Mouse (Mus musculus) liver, postnatal 0 days (tissue): ENCODE data around the gene Fcrlb. TPM values are rescaled to one million over a fixed set of nuclear protein-coding genes. Genes with fewer than 3 reads are reported as not detected.

Experiments
- ATAC-seq: fragments of 200-750 bp; cut with Nextera tagmentation; 2 replicates; pipeline ENCODE4 v1.8.0; 2017; ENCODE audit warnings: mild to moderate bottlenecking, moderate library complexity
- DNase-seq: peaks from one replicate; pipeline ENCODE4 v3.0.0-alpha.2; 2016
- H3K27ac ChIP-seq: fragments of 300-500 bp; sonication (generic); 2 replicates; pipeline ENCODE4 v1.5.1; 2014; ENCODE audit warnings: antibody characterized with exemption, moderate library complexity, mild to moderate bottlenecking, low read depth
- H3K27me3 ChIP-seq: fragments of 300-500 bp; sonication (generic); 2 replicates; pipeline ENCODE4 v1.6.1; 2014; ENCODE audit warnings: low read length, control low read depth, mixed read lengths; ENCODE audit not compliant: insufficient read depth
- H3K36me3 ChIP-seq: fragments of 300-500 bp; sonication (generic); replicated peaks from 2 replicates; pipeline ENCODE4 v1.6.1; 2014; ENCODE audit warnings: mild to moderate bottlenecking, control low read depth, low read length, moderate library complexity, mixed read lengths; ENCODE audit not compliant: insufficient read depth
- H3K4me1 ChIP-seq: fragments of 300-500 bp; sonication (generic); 2 replicates; pipeline ENCODE4 v1.6.1; 2014; ENCODE audit warnings: antibody characterized with exemption, mild to moderate bottlenecking, control low read depth; ENCODE audit not compliant: insufficient read depth
- H3K4me2 ChIP-seq: fragments of 300-500 bp; sonication (generic); 2 replicates; pipeline ENCODE4 v1.6.1; 2014; ENCODE audit warnings: low read depth, mild to moderate bottlenecking, low read length, moderate library complexity, mixed read lengths
- H3K4me3 ChIP-seq: fragments of 300-500 bp; sonication (generic); 2 replicates; pipeline ENCODE4 v1.5.1; 2014; ENCODE audit warnings: low read depth, low read length
- H3K9ac ChIP-seq: fragments of 300-500 bp; sonication (generic); replicated peaks from 2 replicates; pipeline ENCODE4 v1.6.1; 2014; ENCODE audit warnings: mild to moderate bottlenecking, moderate library complexity
- H3K9me3 ChIP-seq: fragments of 300-500 bp; sonication (generic); 2 replicates; pipeline ENCODE4 v1.6.1; 2016; ENCODE audit warnings: mild to moderate bottlenecking, control low read depth, low read length, mixed read lengths
- CTCF ChIP-seq: sonication (generic); IDR thresholded peaks from 2 replicates; pipeline ENCODE4 v1.5.1; 2016; ENCODE audit warnings: antibody characterized with exemption, low read depth
- EP300 ChIP-seq: IDR thresholded peaks from 2 replicates; pipeline ENCODE4 v1.6.1; 2016; ENCODE audit warnings: antibody characterized with exemption, low read depth, mild to moderate bottlenecking
- WGBS: fragments of 180-500 bp; shearing (Covaris S2); extraction: QIAGEN DNeasy Blood & Tissue Kit; methylation state at CpG from one replicate; pipeline ENCODE4 v1.1.7; 2014; ENCODE audit not compliant: insufficient replicate concordance; 5-methylcytosine and 5-hydroxymethylcytosine counted together
- polyA plus RNA-seq: library from polyadenylated mRNA; unstranded; fragments of >200 nt; fragmentation: Nextera tagmentation; extraction: Ambion mirVana; gene quantifications from 2 replicates; pipeline ENCODE4 v1.2.1, GENCODE M21; 2015

Fcrlb gene
- polyA plus RNA-seq, 1 experiment from 2014 or later: 0.41 TPM

GRCm38 (mm10) chr1:170884390-170884789 is 28.4 kb downstream of the Fcrlb start:
- Histone ChIP-seq H3K4me1 (peaks cover 6% of the 10 kb centered on the region), H3K9me3 (no peaks in the 10 kb centered on the region), H3K4me2 (peak overlapping the region; percentile 84), H3K36me3 (peaks cover 10% of the 10 kb centered on the region), H3K4me3 (peak overlapping the region; percentile 93), H3K9ac (peak overlapping the region; percentile 88), H3K27me3 (no peaks in the 10 kb centered on the region), H3K27ac (peak overlapping the region; percentile 90)
- DNase-seq: no peak
- 19% methylated on average over 8 of the region's 8 CpGs for WGBS
- TF ChIP-seq EP300: no peak
- TF ChIP-seq CTCF: no peak
- no peak for ATAC-seq

DNA sequence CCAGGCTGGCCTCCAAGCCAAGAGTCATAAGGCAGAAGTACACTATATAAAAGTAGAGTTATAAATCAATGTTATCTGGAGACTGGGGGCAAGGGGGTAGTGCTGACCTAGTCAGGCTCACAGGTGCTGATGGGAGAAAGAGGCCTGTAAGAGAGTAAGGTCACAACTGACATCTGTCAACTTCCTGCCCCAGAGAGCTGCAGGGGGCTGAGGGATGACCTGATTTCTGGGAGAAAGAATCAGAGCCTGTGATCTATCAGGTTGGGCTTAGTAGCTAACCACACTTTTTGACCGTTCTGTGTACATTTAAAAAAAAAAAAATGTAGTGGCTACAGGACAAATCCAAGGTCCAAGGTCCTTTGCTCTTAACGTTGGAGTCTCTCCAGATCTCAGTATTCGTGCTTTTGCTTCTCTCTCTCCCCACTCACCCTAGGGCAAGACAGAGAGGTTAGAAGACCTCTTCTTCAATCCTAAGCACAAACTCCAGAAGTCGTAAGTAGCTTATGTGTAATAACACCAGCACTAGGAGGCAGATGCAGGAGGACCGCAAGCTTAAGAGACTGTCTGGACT is 29.7 kb downstream of the Fcrlb start:
- Histone ChIP-seq H3K9me3 (no peaks in the 10 kb centered on the region), H3K4me1 (peaks cover 6% of the 10 kb centered on the region), H3K4me2 (peak overlapping the region; percentile 84), H3K27ac (peak overlapping the region; percentile 90), H3K27me3 (no peaks in the 10 kb centered on the region), H3K9ac (0 out of 2 replicates have a peak overlapping the region, but pooled peaks have one; percentile 41), H3K36me3 (peaks cover 15% of the 10 kb centered on the region), H3K4me3 (peak overlapping the region; percentile 93; the same call in 1 of the 2 replicates)
- no peak for TF ChIP-seq EP300
- no peak for TF ChIP-seq CTCF
- ATAC-seq: peak; percentile 49
- DNase-seq: no peak
- whole genome bisulfite sequencing: 58% methylated on average over 5 of the region's 5 CpGs

DNA sequence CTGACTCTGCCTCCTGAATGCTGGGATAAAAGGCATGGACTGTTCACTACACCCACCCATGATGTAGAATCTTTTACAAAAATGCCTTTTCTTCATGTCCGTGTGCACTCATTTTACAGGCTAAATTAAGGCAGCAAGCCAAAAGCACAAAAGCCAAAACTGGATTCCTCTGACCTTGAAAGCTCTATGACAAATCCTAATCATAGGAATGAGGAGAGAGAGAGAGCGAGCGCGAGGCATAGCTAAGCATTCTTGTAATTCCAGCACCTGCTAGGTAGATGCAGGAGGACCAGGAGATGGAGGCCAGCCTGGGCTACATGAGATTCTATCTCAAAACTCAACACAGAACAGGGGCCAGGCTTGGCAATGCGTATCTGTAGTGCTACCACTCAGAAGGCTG is 35.8 kb downstream of the Fcrlb start:
- 89% methylated on average over 5 of the region's 5 CpGs for WGBS
- no peak for ATAC-seq
- Histone ChIP-seq H3K4me3 (no peak overlapping the region), H3K27me3 (no peaks in the 10 kb centered on the region), H3K4me1 (no peaks in the 10 kb centered on the region), H3K9me3 (no peaks in the 10 kb centered on the region), H3K9ac (no peak overlapping the region), H3K27ac (no peak overlapping the region), H3K4me2 (no peak overlapping the region), H3K36me3 (peaks cover 26% of the 10 kb centered on the region)
- TF ChIP-seq EP300 (no peak), CTCF (no peak)
- DNase-seq: no peak

DNA sequence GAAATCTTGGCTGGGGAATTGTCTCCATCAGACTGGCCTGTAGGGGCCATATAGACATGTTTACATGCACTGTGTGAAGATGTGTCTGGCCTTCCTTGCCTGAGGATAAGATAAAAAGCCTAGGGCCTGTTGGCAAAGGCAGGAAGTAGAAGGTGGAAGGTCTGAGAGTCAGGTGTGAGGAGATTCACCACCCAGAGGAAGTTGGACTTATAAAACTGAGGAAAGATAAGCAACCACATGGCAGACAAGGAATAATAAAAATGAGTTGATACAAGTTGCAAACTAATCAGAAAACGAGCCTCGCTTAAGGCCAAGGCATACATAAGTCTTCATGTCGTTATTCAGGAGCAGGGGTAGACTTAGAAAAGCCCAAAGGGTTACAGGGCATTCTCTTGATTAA is 37.1 kb downstream of the Fcrlb start:
- ATAC-seq: no peak
- no peaks in the 10 kb centered on the region for H3K9me3 ChIP-seq
- H3K4me2 ChIP-seq: no peak overlapping the region
- H3K27me3 ChIP-seq: no peaks in the 10 kb centered on the region
- H3K9ac ChIP-seq: no peak overlapping the region
- peaks cover 25% of the 10 kb centered on the region for H3K36me3 ChIP-seq
- DNase-seq: no peak
- TF ChIP-seq CTCF (no peak), EP300 (no peak)
- H3K4me1 ChIP-seq: no peaks in the 10 kb centered on the region
- WGBS: 64% methylated on average over 3 of the region's 3 CpGs
- no peak overlapping the region for H3K4me3 ChIP-seq
- H3K27ac ChIP-seq: no peak overlapping the region

DNA sequence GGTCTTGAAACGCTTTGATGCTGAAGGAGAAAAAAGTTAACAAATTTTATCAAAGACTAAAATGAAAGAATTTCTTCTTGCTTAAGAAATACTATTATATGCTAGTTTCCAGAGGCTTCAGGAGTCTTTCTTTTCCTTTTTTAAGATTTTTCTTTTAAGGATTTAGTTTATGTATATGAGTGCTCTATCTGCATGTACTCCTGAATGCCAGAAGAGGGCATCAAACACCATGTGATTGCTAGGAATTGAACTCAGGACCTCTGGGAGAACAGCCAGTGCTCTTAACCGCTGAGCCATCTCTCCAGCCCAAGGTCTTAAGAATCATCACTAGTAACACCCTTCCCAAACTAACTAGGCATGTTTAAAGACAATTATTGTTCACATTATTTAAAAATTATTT is 40.8 kb downstream of the Fcrlb start:
- no peak for ATAC-seq

GRCm38 (mm10) chr1:170871402-170871801 is 41.3 kb downstream of the Fcrlb start:
- 84% methylated on average over 6 of the region's 6 CpGs for WGBS

More for the DNA sequence above, 40.8 kb downstream of the Fcrlb start:
- H3K27me3 ChIP-seq: no peaks in the 10 kb centered on the region
- H3K9ac ChIP-seq: no peak overlapping the region
- H3K27ac ChIP-seq: no peak overlapping the region
- peaks cover 5% of the 10 kb centered on the region for H3K36me3 ChIP-seq
- no peaks in the 10 kb centered on the region for H3K4me1 ChIP-seq
- H3K4me2 ChIP-seq: no peak overlapping the region
- no peak overlapping the region for H3K4me3 ChIP-seq
- H3K9me3 ChIP-seq: no peaks in the 10 kb centered on the region
- no peak for DNase-seq
- TF ChIP-seq EP300: no peak
- TF ChIP-seq CTCF: peak; percentile 31
- 89% methylated on average over 2 of the region's 2 CpGs for WGBS

More at GRCm38 (mm10) chr1:170871402-170871801, 41.3 kb downstream of the Fcrlb start:
- ATAC-seq: no peak
- H3K27me3 ChIP-seq: no peaks in the 10 kb centered on the region
- no peak for TF ChIP-seq CTCF
- TF ChIP-seq EP300: no peak
- no peak for DNase-seq
- H3K9ac ChIP-seq: no peak overlapping the region
- peaks cover 4% of the 10 kb centered on the region for H3K36me3 ChIP-seq
- no peak overlapping the region for H3K4me3 ChIP-seq
- no peaks in the 10 kb centered on the region for H3K9me3 ChIP-seq
- no peak overlapping the region for H3K4me2 ChIP-seq
- no peak overlapping the region for H3K27ac ChIP-seq
- H3K4me1 ChIP-seq: 0 out of 2 replicates have a peak, but pooled peaks cover under 1% of the 10 kb centered on the region
